Mouse (Mus musculus) midbrain, embryonic 13.5 days (tissue): Measurements from ENCODE around the gene Mep1a. TPM values are rescaled to one million over a fixed set of nuclear protein-coding genes. Genes with fewer than 3 reads are reported as not detected.
A peak's percentile ranks its signal among the peaks of the same experiment; 100 is the strongest.

Source experiments
- ATAC-seq: fragments of 200-750 bp; cut with Nextera tagmentation; 2 replicates; pipeline ENCODE4 v1.8.0; 2017; ENCODE audit warnings: mild to moderate bottlenecking, moderate TSS enrichment, moderate library complexity
- H3K27ac ChIP-seq: fragments of 300-500 bp; sonication (generic); 2 replicates; pipeline ENCODE4 v1.5.1; 2015; ENCODE audit warnings: inconsistent platforms, mild to moderate bottlenecking, moderate library complexity
- H3K27me3 ChIP-seq: fragments of 300-500 bp; sonication (generic); 2 replicates; pipeline ENCODE4 v1.6.1; 2015; ENCODE audit warnings: mild to moderate bottlenecking, inconsistent platforms
- H3K36me3 ChIP-seq: fragments of 300-500 bp; sonication (generic); 2 replicates; pipeline ENCODE4 v1.6.1; 2015; ENCODE audit warnings: mild to moderate bottlenecking, inconsistent platforms
- H3K4me1 ChIP-seq: fragments of 300-500 bp; sonication (generic); replicated peaks from 2 replicates; pipeline ENCODE4 v1.6.1; 2015; ENCODE audit warnings: inconsistent platforms
- H3K4me2 ChIP-seq: fragments of 300-500 bp; sonication (generic); replicated peaks from 2 replicates; pipeline ENCODE4 v1.6.1; 2015; ENCODE audit warnings: moderate library complexity, mild to moderate bottlenecking, inconsistent platforms
- H3K4me3 ChIP-seq: fragments of 300-500 bp; sonication (generic); replicated peaks from 2 replicates; pipeline ENCODE4 v1.5.1; 2015; ENCODE audit warnings: mild to moderate bottlenecking, inconsistent platforms
- H3K9ac ChIP-seq: fragments of 300-500 bp; sonication (generic); replicated peaks from 2 replicates; pipeline ENCODE4 v1.6.1; 2015; ENCODE audit warnings: mild to moderate bottlenecking, inconsistent platforms
- H3K9me3 ChIP-seq: fragments of 300-500 bp; sonication (generic); 2 replicates; pipeline ENCODE4 v1.6.1; 2016; ENCODE audit warnings: mild to moderate bottlenecking, inconsistent platforms
- WGBS: fragments of 180-500 bp; shearing (Covaris S2); methylation state at CpG from one replicate; pipeline ENCODE4 v1.1.7; 2015; 5-methylcytosine and 5-hydroxymethylcytosine counted together
- polyA plus RNA-seq: library from polyadenylated mRNA; unstranded; fragments of >200 nt; fragmentation: Nextera tagmentation; extraction: Ambion mirVana; gene quantifications from 2 replicates; pipeline ENCODE4 v1.2.1, GENCODE M21; 2015

Gene Mep1a
- polyA plus RNA-seq, 1 experiment from 2014 or later = 0.07 TPM

GRCm38 (mm10) chr17:43472558-43472957, 30.1 kb downstream of the Mep1a start:
- Histone ChIP-seq H3K4me2 (no peak overlapping the region), H3K9ac (no peak overlapping the region), H3K27me3 (no peaks in the 10 kb centered on the region), H3K4me1 (no peaks in the 10 kb centered on the region), H3K4me3 (no peak overlapping the region), H3K36me3 (no peaks in the 10 kb centered on the region), H3K27ac (no peak overlapping the region), H3K9me3 (no peaks in the 10 kb centered on the region)
- WGBS = 84% methylated on average over 4 of the region's 4 CpGs
- ATAC-seq = no peak

GRCm38 (mm10) chr17:43470039-43470438, 32.6 kb downstream of the Mep1a start:
- ATAC-seq = no peak
- H3K36me3 ChIP-seq = no peaks in the 10 kb centered on the region
- H3K4me3 ChIP-seq = no peak overlapping the region
- WGBS = 67% methylated on average over 3 of the region's 3 CpGs
- no peak overlapping the region for H3K9ac ChIP-seq
- H3K4me1 ChIP-seq = no peaks in the 10 kb centered on the region
- no peaks in the 10 kb centered on the region for H3K9me3 ChIP-seq
- no peak overlapping the region for H3K4me2 ChIP-seq
- no peak overlapping the region for H3K27ac ChIP-seq
- H3K27me3 ChIP-seq = no peaks in the 10 kb centered on the region

DNA sequence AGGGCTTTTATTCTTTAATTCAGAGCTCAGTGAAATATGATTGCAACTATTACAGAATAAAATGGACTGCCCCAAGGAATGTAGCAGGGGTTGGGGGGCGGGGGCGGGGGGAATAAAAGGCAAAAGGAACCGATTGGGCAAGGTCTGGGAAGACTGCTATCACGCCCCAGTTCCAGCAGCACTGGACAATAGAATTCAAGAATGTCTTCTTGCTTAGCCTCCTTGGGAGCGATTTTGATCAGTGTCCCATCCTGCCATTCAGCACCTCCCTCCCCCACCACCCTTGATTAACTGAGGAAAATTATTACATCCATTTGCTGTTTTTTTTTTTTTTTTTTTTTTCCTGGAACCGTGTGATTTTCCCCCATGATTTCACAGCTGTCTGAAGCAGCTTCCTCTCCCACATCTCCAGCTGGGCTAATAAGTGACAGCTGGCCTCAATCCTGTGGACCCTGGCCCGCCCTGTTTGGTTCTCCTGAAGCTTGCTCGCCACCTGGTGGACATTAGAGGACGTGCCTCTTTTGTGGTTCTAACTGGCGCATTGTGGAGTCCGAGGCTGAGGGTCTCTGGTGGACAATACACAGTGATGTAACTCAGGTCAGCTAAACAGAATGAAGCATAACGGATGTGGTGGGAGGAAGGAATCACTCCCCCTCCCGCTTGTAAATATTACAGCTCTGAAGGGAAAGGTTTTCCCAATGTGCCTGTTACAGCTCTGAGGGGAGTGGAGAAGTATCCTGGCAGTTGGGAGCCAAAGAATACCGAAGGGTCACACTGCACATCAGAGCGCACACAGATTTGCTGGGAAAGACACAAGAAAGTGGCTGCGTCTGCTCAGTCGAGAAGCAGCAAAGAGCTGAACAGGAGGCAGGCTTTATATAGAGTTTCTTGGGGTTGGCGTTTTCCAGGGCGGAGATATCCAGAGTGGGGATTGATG, 42.1 kb downstream of the Mep1a start:
- 37% methylated on average over 19 of the region's 19 CpGs for WGBS
- Histone ChIP-seq H3K4me3 (no peak overlapping the region), H3K27ac (no peak overlapping the region), H3K9ac (0 out of 2 replicates have a peak overlapping the region, but pooled peaks have one; percentile 14), H3K4me1 (peaks cover 16% of the 10 kb centered on the region), H3K36me3 (no peaks in the 10 kb centered on the region), H3K27me3 (no peaks in the 10 kb centered on the region), H3K4me2 (peak overlapping the region; percentile 17), H3K9me3 (no peaks in the 10 kb centered on the region)
- ATAC-seq = peak; percentile 96

GRCm38 (mm10) chr17:43459737-43460230, 42.8 kb downstream of the Mep1a start:
- Histone ChIP-seq H3K9ac (no peak overlapping the region), H3K27me3 (no peaks in the 10 kb centered on the region), H3K4me2 (no peak overlapping the region), H3K4me3 (no peak overlapping the region), H3K36me3 (no peaks in the 10 kb centered on the region), H3K4me1 (peaks cover 16% of the 10 kb centered on the region), H3K9me3 (no peaks in the 10 kb centered on the region), H3K27ac (no peak overlapping the region)
- no peak for ATAC-seq
- 75% methylated on average over 12 of the region's 12 CpGs for WGBS

DNA sequence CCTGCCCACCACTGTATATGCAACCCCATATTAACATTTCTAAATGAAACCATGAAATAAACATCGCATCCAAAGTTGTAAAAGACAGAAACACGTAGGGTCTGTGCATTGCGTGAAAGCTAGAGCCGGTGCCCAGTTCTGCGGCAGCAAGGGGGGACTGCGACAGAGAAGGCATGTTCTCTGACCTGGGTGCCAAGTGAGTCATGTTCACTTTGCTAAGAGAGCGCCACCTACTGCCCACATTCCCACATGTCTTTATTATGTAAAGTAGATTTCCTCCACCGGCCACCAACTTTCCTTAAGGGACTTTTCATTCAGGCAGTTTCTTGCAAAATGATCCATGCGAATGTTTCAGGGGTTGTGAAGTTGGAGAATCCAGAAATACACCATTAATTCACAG, 44.0 kb downstream of the Mep1a start:
- Histone ChIP-seq H3K4me3 (no peak overlapping the region), H3K27ac (no peak overlapping the region), H3K27me3 (no peaks in the 10 kb centered on the region), H3K4me2 (no peak overlapping the region), H3K36me3 (no peaks in the 10 kb centered on the region), H3K9ac (no peak overlapping the region), H3K4me1 (peaks cover 16% of the 10 kb centered on the region), H3K9me3 (no peaks in the 10 kb centered on the region)
- no peak for ATAC-seq
- 14% methylated on average over 9 of the region's 9 CpGs for WGBS

- Histone ChIP-seq H3K27ac (no peak overlapping the region), H3K4me3 (no peak overlapping the region), H3K27me3 (no peaks in the 10 kb centered on the region), H3K36me3 (no peaks in the 10 kb centered on the region), H3K4me1 (no peaks in the 10 kb centered on the region), H3K9ac (no peak overlapping the region), H3K4me2 (no peak overlapping the region), H3K9me3 (no peaks in the 10 kb centered on the region)
- WGBS = 100% methylated on average over 1 of the region's 1 CpGs
- no peak for ATAC-seq
These were observed 51.4 kb downstream of the Mep1a start for GRCm38 (mm10) chr17:43451216-43451615.

DNA sequence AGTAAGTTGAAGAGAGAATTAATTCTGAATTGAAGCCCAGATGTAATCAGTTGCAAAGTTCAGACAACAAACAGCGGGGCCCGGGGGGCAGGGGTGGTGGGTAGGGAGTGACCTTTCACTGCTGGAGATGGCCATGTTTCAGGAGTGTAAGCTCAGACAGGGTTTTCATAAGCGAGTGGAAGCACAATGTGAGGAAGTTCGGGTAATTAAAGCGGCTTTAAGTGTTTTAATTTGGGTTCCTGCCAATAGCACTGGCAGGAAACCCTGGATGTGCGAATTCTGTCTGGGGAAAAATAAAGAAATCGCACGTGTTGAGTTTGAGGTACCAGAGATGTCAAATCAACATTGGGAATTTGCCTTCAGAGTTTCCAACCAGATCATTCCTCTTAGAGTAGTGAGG, 68.1 kb downstream of the Mep1a start:
- H3K9me3 ChIP-seq = no peaks in the 10 kb centered on the region
- no peaks in the 10 kb centered on the region for H3K36me3 ChIP-seq
- no peak overlapping the region for H3K27ac ChIP-seq
- WGBS = 84% methylated on average over 8 of the region's 8 CpGs
- no peak for ATAC-seq
- H3K4me2 ChIP-seq = no peak overlapping the region
- H3K27me3 ChIP-seq = no peaks in the 10 kb centered on the region
- H3K4me3 ChIP-seq = no peak overlapping the region
- H3K4me1 ChIP-seq = no peaks in the 10 kb centered on the region
- no peak overlapping the region for H3K9ac ChIP-seq

DNA sequence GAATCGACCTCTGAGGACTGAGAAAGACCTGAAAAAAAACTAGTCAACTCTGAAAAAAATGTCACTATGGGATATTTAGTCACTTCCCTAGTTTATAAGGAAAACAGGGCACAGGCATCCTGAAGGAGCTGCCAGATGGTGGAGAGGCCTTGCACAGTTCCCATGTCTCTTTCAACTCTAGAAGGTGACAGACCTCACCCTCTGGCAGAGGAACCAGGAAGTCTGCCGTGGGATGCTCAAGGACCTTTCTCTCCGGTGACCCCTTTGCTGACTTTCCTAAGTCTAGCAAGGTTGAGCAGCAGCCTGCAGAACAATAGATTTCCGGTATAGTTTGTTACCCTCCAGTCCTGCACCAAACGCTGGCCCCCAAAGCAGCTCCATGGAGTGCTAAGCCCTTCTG, 70.9 kb downstream of the Mep1a start:
- WGBS = 77% methylated on average over 5 of the region's 5 CpGs

More for the DNA sequence above, 70.9 kb downstream of the Mep1a start:
- Histone ChIP-seq H3K9ac (no peak overlapping the region), H3K4me1 (no peaks in the 10 kb centered on the region), H3K27ac (no peak overlapping the region), H3K4me2 (no peak overlapping the region), H3K9me3 (no peaks in the 10 kb centered on the region), H3K4me3 (no peak overlapping the region), H3K36me3 (no peaks in the 10 kb centered on the region), H3K27me3 (no peaks in the 10 kb centered on the region)
- no peak for ATAC-seq

Other genes starting within 250 kb of the Mep1a start
- gene Adgrf1, start 232.5 kb downstream of the Mep1a start, polyA plus RNA-seq = not detected in 2 replicates
- 6.9 and 8.6 TPM in 2 replicates for gene Adgrf5, start 142.4 kb downstream of the Mep1a start, polyA plus RNA-seq
- 0.20 TPM in 1 of 2 replicates, not detected in the other for gene Ankrd66, start 40.8 kb upstream of the Mep1a start, polyA plus RNA-seq
- gene Pla2g7, start 65.3 kb upstream of the Mep1a start, polyA plus RNA-seq = 7.3 and 8.2 TPM in 2 replicates
- gene Tdrd6, start 127.5 kb upstream of the Mep1a start, polyA plus RNA-seq = 0.30 and 0.59 TPM in 2 replicates
- 120 and 121 TPM in 2 replicates for gene Slc25a27, start 164.4 kb upstream of the Mep1a start, polyA plus RNA-seq
- 18.7 and 18.9 TPM in 2 replicates for gene Cyp39a1, start 164.6 kb upstream of the Mep1a start, polyA plus RNA-seq